Mouse (Mus musculus): ENCODE data around the gene Fam151a.
A peak's percentile ranks its signal among the peaks of the same experiment; 100 is the strongest.
"Not testable (repeated sequence)": the region's sequence is repeated elsewhere in the genome, so short reads cannot be mapped to it uniquely, and the experiment has no call there.

Gene Fam151a

DNA sequence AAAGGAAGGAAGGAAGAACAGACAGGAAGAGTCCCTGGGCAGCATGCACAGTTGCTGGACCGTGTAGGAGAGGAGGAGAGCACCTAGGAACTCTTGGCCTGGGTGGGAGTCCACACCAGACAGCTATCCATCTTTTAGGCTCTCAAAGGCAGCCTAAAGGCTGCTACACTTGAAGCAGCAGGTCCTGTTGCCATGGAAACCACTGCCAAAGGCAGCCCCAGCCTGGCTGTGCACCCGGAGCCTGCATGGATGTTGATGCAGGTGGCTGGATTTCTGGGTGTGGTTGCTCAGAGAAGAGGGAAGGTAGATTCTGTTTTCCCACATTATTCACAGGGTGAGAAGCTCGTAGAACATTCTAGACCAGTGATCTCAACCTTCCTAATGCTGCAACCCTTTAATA lies 43.3 kb downstream of the Fam151a start:
- DNase-seq (ENCODE audit: low read depth) = no peak

DNA sequence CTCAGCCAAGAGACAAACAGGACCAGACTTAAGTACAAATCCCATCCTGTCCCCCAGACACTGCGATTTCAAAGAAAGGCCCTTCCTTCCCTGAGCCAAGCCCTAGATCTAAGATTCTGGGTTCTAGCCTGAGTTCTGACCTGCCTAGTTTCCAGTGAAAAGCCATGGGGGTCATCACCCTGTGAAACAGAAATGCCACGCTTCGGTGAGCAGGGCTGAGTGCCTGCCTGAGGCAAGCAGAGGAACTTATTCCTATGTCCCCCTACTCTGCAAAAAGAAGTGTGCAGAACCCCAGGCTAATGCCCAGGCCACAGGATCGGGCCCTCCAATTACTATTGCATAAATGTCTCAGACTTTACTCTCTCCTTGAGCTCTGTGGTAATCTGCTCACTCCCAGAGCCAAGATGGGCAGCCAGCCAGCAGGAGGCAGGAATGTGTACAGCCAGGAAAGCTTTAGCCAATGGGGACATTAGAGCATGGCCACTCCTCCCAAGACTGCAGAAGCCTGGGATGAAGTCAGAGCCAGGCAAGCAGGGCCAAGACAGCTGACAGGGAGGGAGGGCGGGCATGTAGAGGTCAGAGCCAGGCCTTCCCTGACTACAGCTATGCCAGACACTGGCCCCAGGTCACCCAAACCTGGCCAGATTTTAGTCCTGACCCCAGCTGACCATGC lies 44.6 kb downstream of the Fam151a start:
- DNase-seq (ENCODE audit: low read depth) = peak; percentile 39

DNA sequence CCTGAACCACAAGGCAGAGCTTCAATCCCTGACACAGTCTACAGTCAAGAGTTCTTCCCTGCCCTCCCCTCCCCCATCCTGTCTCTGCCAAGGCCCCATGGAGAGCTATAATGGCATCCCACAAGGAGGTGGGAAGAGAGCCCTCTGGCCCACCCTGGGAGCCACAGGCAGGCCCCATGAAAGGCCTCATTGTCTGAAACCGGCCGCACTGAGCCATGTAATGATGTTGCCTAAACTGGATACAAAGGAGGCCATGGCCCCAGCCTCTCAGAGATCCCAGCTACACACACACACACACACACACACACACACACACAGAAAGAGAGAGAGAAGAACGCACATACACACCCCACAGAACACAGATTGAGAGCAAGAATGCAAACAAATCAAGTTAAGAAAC lies 46.4 kb downstream of the Fam151a start:
- DNase-seq (ENCODE audit: low read depth) = no peak

DNA sequence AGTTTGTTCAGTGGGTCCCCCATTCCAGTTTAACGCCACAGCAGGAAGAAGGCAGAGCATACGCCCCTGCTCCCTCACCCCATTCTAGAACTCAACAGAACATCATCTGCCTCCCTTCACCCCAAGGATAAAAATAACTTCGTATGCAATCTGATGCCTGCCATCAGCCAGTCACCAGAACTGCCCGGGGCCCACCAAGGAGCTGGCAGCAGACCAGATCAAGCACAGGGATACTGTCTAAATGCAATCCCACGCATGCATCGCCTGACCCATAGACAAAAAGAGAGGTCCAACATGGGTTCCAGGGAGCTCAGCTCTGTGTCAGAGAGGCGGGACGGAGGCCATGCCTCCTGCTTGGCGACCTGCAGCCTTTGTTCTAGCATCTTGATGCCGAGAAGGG lies 49.4 kb downstream of the Fam151a start:
- DNase-seq (ENCODE audit: low read depth) = no peak

DNA sequence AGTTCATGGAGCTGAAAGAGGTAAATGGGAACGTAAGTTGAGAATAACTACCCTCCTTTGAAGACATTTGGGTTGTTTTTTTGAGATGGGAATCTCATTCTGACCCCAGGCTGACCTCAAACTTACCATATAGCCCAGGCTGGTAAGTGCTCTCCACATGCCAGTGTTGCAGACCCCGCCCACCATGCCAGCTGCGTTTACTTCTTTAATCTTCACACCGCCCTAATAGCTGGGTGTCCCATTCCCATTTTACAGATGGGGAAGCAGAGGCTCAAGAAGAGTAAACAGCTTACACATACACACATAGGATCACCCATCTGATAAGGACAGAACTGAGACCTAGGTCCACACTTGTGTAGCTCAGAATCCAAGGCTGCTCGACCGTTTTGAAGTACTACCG lies 51.1 kb downstream of the Fam151a start:
- DNase-seq (ENCODE audit: low read depth) = no peak

DNA sequence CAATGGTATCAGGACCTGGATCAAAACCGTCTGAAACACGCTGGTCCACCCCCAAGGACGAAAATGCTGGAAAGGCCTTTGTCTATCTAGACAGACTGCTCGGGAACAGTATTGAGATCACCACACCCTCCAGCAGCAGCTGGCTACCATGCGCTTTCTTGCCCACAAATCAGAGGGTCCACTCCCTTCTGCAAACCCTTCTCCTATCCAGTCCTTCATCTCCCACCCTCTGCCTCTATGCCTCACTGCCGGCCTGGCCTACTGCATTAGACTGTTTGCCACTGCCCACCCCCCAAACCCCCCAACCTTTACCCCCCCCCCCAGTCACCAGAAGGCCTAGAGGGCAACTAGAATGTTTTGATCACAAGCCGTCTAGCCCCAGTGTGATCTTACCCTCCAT lies 51.7 kb downstream of the Fam151a start:
- DNase-seq (ENCODE audit: low read depth) = no peak

DNA sequence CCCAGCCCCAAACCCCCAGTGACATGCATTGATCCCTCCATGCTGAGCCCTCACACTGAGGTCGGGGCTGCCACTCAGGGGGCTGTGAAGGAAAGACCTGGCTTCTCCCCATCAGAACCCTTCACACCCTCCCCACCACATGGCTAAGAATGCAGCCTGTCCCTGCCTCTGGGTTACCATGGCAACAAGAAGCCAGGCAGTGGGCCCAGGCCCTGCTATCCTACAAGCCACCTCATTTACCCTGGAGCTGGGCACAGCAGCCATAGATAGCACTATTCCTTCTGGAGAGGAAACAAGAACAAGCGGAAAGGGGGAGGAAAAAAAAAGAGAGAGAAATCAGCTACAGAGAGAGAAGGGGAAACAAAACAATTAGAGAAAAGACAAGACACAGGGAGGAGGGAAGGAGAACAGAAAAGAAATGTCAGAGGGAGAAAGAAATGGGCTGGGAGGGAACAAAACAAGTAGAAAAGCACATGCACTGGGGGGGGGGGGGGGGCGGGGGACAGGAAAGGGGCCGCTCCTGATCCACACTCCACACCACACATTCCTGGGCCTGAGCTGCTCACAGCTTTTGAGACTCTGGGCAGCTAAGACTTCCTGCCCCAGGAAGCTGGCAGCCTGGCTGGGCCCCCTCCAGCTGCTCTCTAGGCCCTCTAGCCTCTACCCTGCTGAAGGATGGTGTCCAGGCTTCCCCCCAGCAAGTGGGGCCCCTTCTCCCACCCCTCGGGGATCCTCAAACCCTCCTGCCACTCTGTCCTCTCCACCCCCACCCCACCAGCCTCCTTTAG lies 52.3 kb downstream of the Fam151a start:
- peak; percentile 89 for DNase-seq (ENCODE audit: low read depth)

DNA sequence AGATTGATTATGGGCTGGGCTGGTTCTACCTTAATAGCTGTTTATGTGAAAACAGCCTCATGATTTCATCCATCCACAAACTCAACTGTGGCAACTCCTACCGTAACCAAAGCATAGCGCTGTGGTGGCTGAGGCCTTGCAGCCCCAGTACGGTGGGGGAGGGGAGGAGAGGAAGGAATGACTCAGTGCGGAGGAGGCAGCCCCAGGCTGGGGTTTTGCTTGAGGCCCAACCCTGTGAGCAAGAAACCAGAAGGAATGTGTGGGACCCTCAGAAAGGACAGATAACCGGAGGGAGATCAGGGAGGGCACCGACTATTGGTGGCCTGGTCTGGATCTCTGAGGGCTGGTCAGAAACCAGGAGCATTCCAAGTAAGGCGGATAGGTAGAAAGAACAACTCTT lies 54.1 kb downstream of the Fam151a start:
- DNase-seq (ENCODE audit: low read depth) = peak; percentile 92

DNA sequence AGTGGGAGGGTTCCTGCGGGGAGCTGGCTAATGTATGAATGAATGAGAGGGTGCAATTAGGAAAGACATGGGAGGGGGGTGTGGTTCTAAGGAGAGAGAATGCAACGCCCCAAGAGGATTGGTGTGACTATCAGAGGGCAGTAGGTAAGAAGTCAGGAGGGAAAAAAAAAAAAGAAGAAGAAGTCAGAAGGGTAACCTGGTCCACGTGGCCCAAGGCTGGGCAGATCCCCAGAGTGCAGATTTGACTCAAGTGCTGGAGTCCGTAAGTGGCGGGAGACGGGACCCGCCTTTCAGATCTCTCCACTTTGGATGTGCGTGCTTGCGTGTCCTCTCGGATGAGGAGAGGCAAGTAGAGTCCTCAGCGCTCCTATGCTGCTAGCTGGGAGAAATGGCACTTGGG lies 54.9 kb downstream of the Fam151a start:
- DNase-seq (ENCODE audit: low read depth) = no peak

DNA sequence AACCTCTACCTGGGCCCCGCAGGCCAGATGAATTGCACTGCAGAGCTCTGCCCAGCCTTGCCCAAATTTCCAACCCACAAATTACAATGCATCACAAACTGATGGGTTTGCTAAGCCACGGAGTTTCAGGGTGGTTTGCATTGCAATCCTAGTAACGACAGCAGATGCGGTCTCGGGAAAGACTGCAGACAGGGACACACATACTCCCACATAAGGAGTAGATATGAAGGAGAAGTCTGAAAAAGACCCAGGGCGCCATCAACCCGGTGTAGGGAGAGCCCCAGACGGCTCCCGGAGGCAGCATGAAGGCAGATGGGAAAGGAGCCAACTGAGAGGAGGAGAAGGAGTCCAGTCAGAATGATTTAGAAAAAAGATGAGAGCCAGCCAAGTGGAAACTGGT lies 56.0 kb downstream of the Fam151a start:
- DNase-seq (ENCODE audit: low read depth) = no peak

DNA sequence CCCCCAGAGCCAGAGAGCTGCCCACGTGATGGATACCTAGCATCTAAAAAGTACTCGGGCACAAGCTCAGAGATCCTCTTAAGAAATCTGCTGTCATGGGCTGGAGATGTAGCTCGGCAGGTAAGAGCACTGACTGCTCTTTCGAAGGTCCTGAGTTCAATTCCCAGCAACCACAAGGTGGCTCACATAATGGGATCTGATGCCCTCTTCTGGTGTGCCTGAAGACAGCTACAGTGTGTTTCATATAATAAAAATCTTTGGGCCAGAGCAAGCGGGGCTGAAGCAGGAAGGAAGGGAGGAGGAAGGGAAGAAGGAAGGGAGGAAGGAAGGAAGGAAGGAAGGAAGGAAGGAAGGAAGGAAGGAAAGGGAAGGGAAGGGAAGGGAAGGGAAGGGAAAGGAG lies 56.5 kb downstream of the Fam151a start:
- DNase-seq (ENCODE audit: low read depth) = not testable (repeated sequence)

DNA sequence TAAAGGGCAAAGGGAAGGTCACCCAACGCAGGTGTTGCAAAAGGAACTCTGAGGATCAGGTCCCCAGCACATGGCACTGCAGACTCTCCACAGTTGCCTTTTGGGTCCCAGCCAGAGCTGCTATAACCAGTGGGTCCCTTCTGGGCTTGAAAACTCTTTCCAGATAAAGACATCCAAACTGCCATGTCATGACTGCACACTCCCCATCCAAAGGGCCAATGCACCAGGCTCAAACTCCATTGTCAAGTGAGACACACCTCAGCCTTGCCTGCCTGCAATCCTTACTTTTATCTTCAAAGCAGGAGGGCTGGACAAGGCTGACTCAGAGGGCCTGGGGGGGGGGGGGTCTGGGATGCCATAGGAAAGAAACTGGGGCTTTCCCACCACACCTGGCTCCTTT lies 57.2 kb downstream of the Fam151a start:
- DNase-seq (ENCODE audit: low read depth) = no peak

DNA sequence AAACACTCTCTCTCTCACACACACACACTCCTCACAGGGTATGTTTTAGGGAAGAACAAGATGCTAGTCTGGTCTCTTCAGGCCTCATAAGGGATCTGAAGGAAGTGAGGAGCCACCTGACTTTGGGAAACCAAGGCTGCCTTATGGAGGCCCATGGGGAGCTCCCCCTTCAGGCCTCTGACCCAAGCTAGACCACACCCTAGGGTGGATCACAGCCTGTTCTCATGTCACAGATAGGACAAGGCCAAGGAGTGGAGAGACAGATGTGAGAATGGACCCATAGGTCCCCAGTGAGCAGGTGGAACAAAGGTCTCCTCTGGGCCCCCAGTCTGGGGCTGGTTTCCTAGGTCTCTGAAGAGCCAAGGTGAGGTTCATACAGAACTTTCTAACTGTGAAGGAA lies 58.6 kb downstream of the Fam151a start:
- no peak for DNase-seq (ENCODE audit: low read depth)

DNA sequence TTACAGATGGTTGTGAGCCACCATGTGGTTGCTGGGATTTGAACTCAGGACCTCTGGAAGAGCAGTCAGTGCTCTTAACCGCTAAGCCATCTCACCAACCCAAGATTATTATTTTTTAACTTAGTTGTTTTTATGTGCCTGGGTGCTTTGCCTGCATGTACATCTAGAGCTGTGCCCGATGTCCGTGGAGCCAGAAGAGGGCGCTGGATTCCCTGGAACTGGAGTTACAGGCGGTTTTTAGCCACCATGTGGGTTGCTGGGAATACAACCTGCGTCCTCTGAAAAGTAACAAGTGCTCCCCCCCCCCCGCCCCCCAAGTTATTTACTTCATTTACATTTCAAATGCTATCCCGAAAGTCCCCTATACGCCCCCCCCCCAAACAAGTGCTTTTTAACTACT lies 60.1 kb downstream of the Fam151a start:
- DNase-seq (ENCODE audit: low read depth) = not testable (repeated sequence)

DNA sequence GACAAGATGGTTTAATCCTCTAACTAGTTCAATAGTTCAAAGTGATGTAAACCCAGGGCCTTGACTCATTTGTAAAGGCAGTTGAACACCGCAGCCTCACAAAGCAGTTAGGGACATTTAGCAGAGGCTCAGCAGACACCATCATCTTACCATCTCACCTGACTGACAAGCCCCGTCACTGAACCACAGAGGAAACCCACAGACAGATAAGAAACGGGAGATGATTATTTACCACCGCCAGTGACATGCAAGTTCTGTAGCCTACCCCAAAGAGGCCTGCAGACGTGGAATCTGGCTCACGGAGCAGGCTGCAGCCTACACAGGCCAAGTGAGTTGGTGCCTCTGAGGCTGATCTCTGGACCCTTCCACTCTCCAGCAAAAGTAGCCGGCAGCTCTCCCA lies 60.6 kb downstream of the Fam151a start:
- peak; percentile 93 for DNase-seq (ENCODE audit: low read depth)

DNA sequence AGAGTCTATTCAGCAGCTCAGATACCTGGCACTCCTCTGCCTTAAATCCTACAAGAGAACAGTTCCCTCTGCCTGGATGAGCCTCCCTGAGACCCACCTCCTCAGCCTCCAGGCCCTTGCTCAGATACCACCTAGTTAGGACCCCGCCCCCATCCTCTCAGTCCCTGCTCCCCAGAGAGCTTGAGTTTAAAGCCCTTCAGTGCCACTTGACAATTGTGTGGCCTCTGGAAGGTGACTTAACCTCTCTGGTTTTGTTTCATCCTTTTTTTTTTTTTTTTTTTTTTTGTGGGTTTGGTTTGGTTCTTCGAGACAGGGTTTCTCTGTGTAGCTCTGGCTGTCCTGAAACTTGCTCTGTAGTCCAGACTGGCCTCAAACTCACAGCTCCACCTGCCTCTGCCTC lies 61.6 kb downstream of the Fam151a start:
- no peak for DNase-seq (ENCODE audit: low read depth)
